Mouse (Mus musculus) stomach, embryonic 14.5 days (tissue): ENCODE data around the gene Ankrd55. TPM values are rescaled to one million over a fixed set of nuclear protein-coding genes. Genes with fewer than 3 reads are reported as not detected.

Experiments
- ATAC-seq: fragments of 200-750 bp; cut with Nextera tagmentation; 2 replicates; pipeline ENCODE4 v1.8.0; 2017; ENCODE audit warnings: low read depth, moderate TSS enrichment; ENCODE audit not compliant: insufficient number of reproducible peaks, insufficient read depth, low FRiP score
- H3K27ac ChIP-seq: fragments of 300-500 bp; sonication (generic); 2 replicates; pipeline ENCODE4 v1.5.1; 2014; ENCODE audit warnings: mild to moderate bottlenecking, low read length, moderate library complexity, mixed read lengths
- H3K27me3 ChIP-seq: fragments of 300-500 bp; sonication (generic); 2 replicates; pipeline ENCODE4 v1.6.1; 2014; ENCODE audit warnings: low read length, control low read depth, mixed read lengths; ENCODE audit not compliant: control insufficient read depth, insufficient read depth
- H3K36me3 ChIP-seq: fragments of 300-500 bp; sonication (generic); 2 replicates; pipeline ENCODE4 v1.6.1; 2014; ENCODE audit warnings: mild to moderate bottlenecking, control low read depth, low read length, moderate library complexity, mixed read lengths; ENCODE audit not compliant: control insufficient read depth, insufficient read depth
- H3K4me1 ChIP-seq: fragments of 300-500 bp; sonication (generic); 2 replicates; pipeline ENCODE4 v1.6.1; 2014; ENCODE audit warnings: low read length, control low read depth, mixed read lengths; ENCODE audit not compliant: control insufficient read depth, insufficient read depth
- H3K4me2 ChIP-seq: fragments of 300-500 bp; sonication (generic); replicated peaks from 2 replicates; pipeline ENCODE4 v1.6.1; 2014; ENCODE audit warnings: low read depth, low read length, control low read depth
- H3K4me3 ChIP-seq: fragments of 300-500 bp; sonication (generic); 2 replicates; pipeline ENCODE4 v1.5.1; 2014; ENCODE audit warnings: low read depth, low read length, control low read depth
- H3K9ac ChIP-seq: fragments of 300-500 bp; sonication (generic); replicated peaks from 2 replicates; pipeline ENCODE4 v1.6.1; 2014; ENCODE audit warnings: low read depth, mild to moderate bottlenecking, control low read depth, low read length, moderate library complexity, mixed read lengths
- H3K9me3 ChIP-seq: fragments of 300-500 bp; sonication (generic); 2 replicates; pipeline ENCODE4 v1.6.1; 2016; ENCODE audit warnings: low read depth, low read length, control low read depth; ENCODE audit not compliant: control insufficient read depth
- WGBS: fragments of 180-500 bp; shearing (Covaris S2); extraction: QIAGEN DNeasy Blood & Tissue Kit; methylation state at CpG from one replicate; pipeline ENCODE4 v1.1.7; 2014; 5-methylcytosine and 5-hydroxymethylcytosine counted together
- polyA plus RNA-seq: library from polyadenylated mRNA; unstranded; fragments of >200 nt; fragmentation: Nextera tagmentation; extraction: Ambion mirVana; gene quantifications from 2 replicates; pipeline ENCODE4 v1.2.1, GENCODE M21; 2014

The Ankrd55 gene
- polyA plus RNA-seq, 1 experiment from 2014 or later: 0.26 TPM

- ATAC-seq: no peak
- Histone ChIP-seq H3K9me3 (no peaks in the 10 kb centered on the region), H3K27me3 (no peaks in the 10 kb centered on the region), H3K36me3 (no peaks in the 10 kb centered on the region), H3K27ac (no peak overlapping the region), H3K4me3 (no peak overlapping the region), H3K4me1 (0 out of 2 replicates have a peak, but pooled peaks cover 2% of the 10 kb centered on the region), H3K4me2 (no peak overlapping the region), H3K9ac (no peak overlapping the region)
- 79% methylated on average over 6 of the region's 6 CpGs for WGBS
Observed at GRCm38 (mm10) chr13:112340761-112341160, 52.5 kb downstream of the Ankrd55 start.

- 66% methylated on average over 5 of the region's 5 CpGs for WGBS
- no peak overlapping the region for H3K27ac ChIP-seq
Observed at GRCm38 (mm10) chr13:112342971-112343627, 54.8 kb downstream of the Ankrd55 start.

GRCm38 (mm10) chr13:112343628-112344009 is 55.4 kb downstream of the Ankrd55 start:
- no peaks in the 10 kb centered on the region for H3K27me3 ChIP-seq
- H3K9me3 ChIP-seq: no peaks in the 10 kb centered on the region
- H3K4me3 ChIP-seq: no peak overlapping the region
- H3K9ac ChIP-seq: no peak overlapping the region
- ATAC-seq: no peak
- peaks cover 9% of the 10 kb centered on the region; the same call in 1 of the 2 replicates for H3K4me1 ChIP-seq
- no peak overlapping the region for H3K27ac ChIP-seq
- H3K4me2 ChIP-seq: no peak overlapping the region
- H3K36me3 ChIP-seq: no peaks in the 10 kb centered on the region
- 76% methylated on average over 5 of the region's 5 CpGs for WGBS

More at GRCm38 (mm10) chr13:112342971-112343627, 54.8 kb downstream of the Ankrd55 start:
- H3K36me3 ChIP-seq: no peaks in the 10 kb centered on the region
- H3K9ac ChIP-seq: no peak overlapping the region
- no peaks in the 10 kb centered on the region for H3K27me3 ChIP-seq
- H3K9me3 ChIP-seq: no peaks in the 10 kb centered on the region
- no peak overlapping the region for H3K4me2 ChIP-seq
- no peak for ATAC-seq
- peaks cover 9% of the 10 kb centered on the region; the same call in 1 of the 2 replicates for H3K4me1 ChIP-seq
- H3K4me3 ChIP-seq: no peak overlapping the region

- 81% methylated on average over 8 of the region's 8 CpGs for WGBS
- H3K9ac ChIP-seq: no peak overlapping the region
- H3K27me3 ChIP-seq: no peaks in the 10 kb centered on the region
Observed at GRCm38 (mm10) chr13:112344270-112344864, 56.1 kb downstream of the Ankrd55 start.

GRCm38 (mm10) chr13:112345542-112345941 is 57.3 kb downstream of the Ankrd55 start:
- H3K4me2 ChIP-seq: no peak overlapping the region
- H3K4me1 ChIP-seq: peaks cover 7% of the 10 kb centered on the region; the same call in 1 of the 2 replicates
- H3K9ac ChIP-seq: no peak overlapping the region
- no peak for ATAC-seq
- no peaks in the 10 kb centered on the region for H3K36me3 ChIP-seq
- 63% methylated on average over 2 of the region's 2 CpGs for WGBS
- H3K9me3 ChIP-seq: no peaks in the 10 kb centered on the region; the same call in 1 of the 2 replicates
- H3K27ac ChIP-seq: no peak overlapping the region
- no peaks in the 10 kb centered on the region for H3K27me3 ChIP-seq
- no peak overlapping the region for H3K4me3 ChIP-seq

More at GRCm38 (mm10) chr13:112344270-112344864, 56.1 kb downstream of the Ankrd55 start:
- H3K27ac ChIP-seq: no peak overlapping the region
- no peak overlapping the region for H3K4me2 ChIP-seq
- H3K36me3 ChIP-seq: no peaks in the 10 kb centered on the region
- ATAC-seq: no peak
- peaks cover 9% of the 10 kb centered on the region; the same call in 1 of the 2 replicates for H3K4me1 ChIP-seq
- no peak overlapping the region for H3K4me3 ChIP-seq
- no peaks in the 10 kb centered on the region for H3K9me3 ChIP-seq

- no peaks in the 10 kb centered on the region for H3K36me3 ChIP-seq
- 88% methylated on average over 11 of the region's 11 CpGs for WGBS
- peaks cover 7% of the 10 kb centered on the region; the same call in 1 of the 2 replicates for H3K4me1 ChIP-seq
- H3K4me3 ChIP-seq: no peak overlapping the region
- H3K4me2 ChIP-seq: no peak overlapping the region
- H3K9me3 ChIP-seq: no peaks in the 10 kb centered on the region; the same call in 1 of the 2 replicates
- H3K27ac ChIP-seq: no peak overlapping the region
- H3K9ac ChIP-seq: no peak overlapping the region
- no peaks in the 10 kb centered on the region for H3K27me3 ChIP-seq
- ATAC-seq: no peak
Observed at GRCm38 (mm10) chr13:112346031-112346430, 57.8 kb downstream of the Ankrd55 start.

- peak overlapping the region; percentile 61 for H3K27ac ChIP-seq
- 21% methylated on average over 7 of the region's 7 CpGs for WGBS
- no peak overlapping the region for H3K9ac ChIP-seq
- H3K4me2 ChIP-seq: 0 out of 2 replicates have a peak overlapping the region, but pooled peaks have one; percentile 3
- no peaks in the 10 kb centered on the region for H3K36me3 ChIP-seq
- H3K9me3 ChIP-seq: no peaks in the 10 kb centered on the region; the same call in 1 of the 2 replicates
- H3K4me1 ChIP-seq: peaks cover 7% of the 10 kb centered on the region; the same call in 1 of the 2 replicates
- ATAC-seq: peak; percentile 67
- H3K4me3 ChIP-seq: no peak overlapping the region
- H3K27me3 ChIP-seq: no peaks in the 10 kb centered on the region
Observed at GRCm38 (mm10) chr13:112346659-112347142, 58.5 kb downstream of the Ankrd55 start.

GRCm38 (mm10) chr13:112348250-112348649 is 60.0 kb downstream of the Ankrd55 start:
- H3K4me3 ChIP-seq: no peak overlapping the region
- no peaks in the 10 kb centered on the region for H3K27me3 ChIP-seq
- H3K4me2 ChIP-seq: no peak overlapping the region
- no peaks in the 10 kb centered on the region for H3K36me3 ChIP-seq
- H3K27ac ChIP-seq: no peak overlapping the region
- WGBS: 85% methylated on average over 1 of the region's 1 CpGs
- no peak overlapping the region for H3K9ac ChIP-seq
- H3K9me3 ChIP-seq: no peaks in the 10 kb centered on the region; the same call in 1 of the 2 replicates
- ATAC-seq: no peak
- peaks cover 7% of the 10 kb centered on the region; the same call in 1 of the 2 replicates for H3K4me1 ChIP-seq
